23 mouse cellular contexts compared by ENCODE assay signal in the genomic region with DNA sequence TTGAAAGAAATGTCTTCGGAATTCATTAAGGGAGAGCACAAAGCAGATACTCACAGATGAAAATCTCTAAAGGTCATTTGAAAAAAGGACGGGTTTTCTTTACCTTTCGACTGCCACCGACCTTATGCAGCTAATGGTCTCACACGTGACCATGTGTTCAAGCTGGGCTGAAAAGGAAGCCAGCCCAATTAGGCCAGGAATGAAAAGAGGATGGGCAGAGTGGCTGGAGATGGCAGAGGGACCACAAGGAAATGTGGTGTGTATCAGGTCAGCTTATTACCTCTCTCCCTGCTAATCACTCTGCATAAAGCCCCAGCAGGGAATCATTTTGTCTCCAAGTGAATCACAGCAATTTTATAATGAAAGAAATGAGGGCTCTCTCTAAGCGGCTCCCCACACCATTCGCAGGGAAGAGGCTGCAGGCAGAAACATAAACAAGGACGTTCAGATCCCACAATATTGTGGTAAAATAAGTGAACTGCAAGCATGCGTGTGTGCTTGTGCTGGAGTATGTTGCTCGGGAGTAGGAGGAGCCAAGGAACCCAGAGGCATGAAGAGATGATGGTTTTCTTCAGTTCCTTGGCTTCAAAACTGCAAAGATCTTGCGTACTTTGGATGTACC. TPM values are rescaled to one million over a fixed set of nuclear protein-coding genes. Genes with fewer than 3 reads are reported as not detected.
DNase-seq lines count a peak whose midpoint lies in the region; ATAC-seq lines count a peak whose summit lies in the region.
"Had no signal": no experiment of that assay in that cellular context is flagged by ENCODE, and none has a peak within 500 bp of the region (broad histone marks: within the 10 kb centered on the region; RNA-seq: fewer than 3 reads in every experiment).

No protein-coding gene starts in this region.

- no peak overlapping the region for H3K4me2 ChIP-seq in hindbrain, embryonic 16.5 days (ENCODE audit: low read length)
- H3K4me2 ChIP-seq in hindbrain, embryonic 12.5 days (replicated peaks): no peak overlapping the region
- no peak overlapping the region for H3K4me2 ChIP-seq in midbrain, embryonic 12.5 days (replicated peaks)
- H3K4me2 ChIP-seq: embryonic facial prominence, embryonic 12.5 days; heart, embryonic 15.5 days; intestine, embryonic 15.5 days; kidney, embryonic 15.5 days; limb, embryonic 12.5 days; lung, embryonic 15.5 days had no signal

- no peak for DNase-seq in hindbrain, embryonic 10.5 days (ENCODE audit: low spot score)
- DNase-seq in retina, postnatal 1 day: peak; percentile 53
- DNase-seq in kidney, postnatal 14 days: no peak
- no peak for DNase-seq in layer of hippocampus, adult 8-10 months (ENCODE audit: low spot score in 2 of 2)
- DNase-seq: adrenal gland, adult 8-10 months; cerebellum, adult 9-10 months; gastrocnemius, postnatal 10 days; heart, postnatal 4 days; lung, postnatal 4 days; right cerebral cortex, postnatal 25 days; thymus, adult 2 months had no signal

- H3K4me3 ChIP-seq in hindbrain, embryonic 10.5 days: no peak overlapping the region
- H3K4me3 ChIP-seq in hindbrain, embryonic 16.5 days (ENCODE audit: low read length): no peak overlapping the region
- no peak overlapping the region for H3K4me3 ChIP-seq in hindbrain, embryonic 12.5 days
- no peak overlapping the region for H3K4me3 ChIP-seq in midbrain, embryonic 12.5 days
- H3K4me3 ChIP-seq: embryonic facial prominence, embryonic 12.5 days; erythroblast, embryonic 14.5 days; heart, embryonic 15.5 days; intestine, embryonic 15.5 days; kidney, embryonic 15.5 days; limb, embryonic 12.5 days; lung, embryonic 15.5 days had no signal

- H3K36me3 ChIP-seq in hindbrain, embryonic 10.5 days: no peaks in the 10 kb centered on the region
- H3K36me3 ChIP-seq in hindbrain, embryonic 16.5 days (ENCODE audit: control insufficient read depth, insufficient read depth, low read length): no peaks in the 10 kb centered on the region
- H3K36me3 ChIP-seq in hindbrain, embryonic 12.5 days: no peaks in the 10 kb centered on the region
- no peaks in the 10 kb centered on the region for H3K36me3 ChIP-seq in midbrain, embryonic 12.5 days
- H3K36me3 ChIP-seq: embryonic facial prominence, embryonic 12.5 days; heart, embryonic 15.5 days; intestine, embryonic 15.5 days; kidney, embryonic 15.5 days; limb, embryonic 12.5 days; lung, embryonic 15.5 days had no signal

- no peak overlapping the region for H3K9ac ChIP-seq in hindbrain, embryonic 16.5 days (ENCODE audit: low read depth, low read length)
- no peak overlapping the region for H3K9ac ChIP-seq in hindbrain, embryonic 12.5 days
- no peak overlapping the region for H3K9ac ChIP-seq in midbrain, embryonic 12.5 days (replicated peaks)
- H3K9ac ChIP-seq: embryonic facial prominence, embryonic 12.5 days; heart, embryonic 15.5 days; intestine, embryonic 15.5 days; kidney, embryonic 15.5 days; limb, embryonic 12.5 days; liver, embryonic 14.5 days; lung, embryonic 15.5 days had no signal

- no peaks in the 10 kb centered on the region for H3K9me3 ChIP-seq in hindbrain, embryonic 10.5 days
- no peaks in the 10 kb centered on the region for H3K9me3 ChIP-seq in hindbrain, embryonic 16.5 days (ENCODE audit: control insufficient read depth, low read length)
- H3K9me3 ChIP-seq in hindbrain, embryonic 12.5 days (replicated peaks): no peaks in the 10 kb centered on the region
- no peaks in the 10 kb centered on the region for H3K9me3 ChIP-seq in midbrain, embryonic 12.5 days
- H3K9me3 ChIP-seq: embryonic facial prominence, embryonic 12.5 days; heart, embryonic 15.5 days; intestine, embryonic 15.5 days; kidney, embryonic 15.5 days; limb, embryonic 12.5 days; lung, embryonic 15.5 days had no signal

- no peak for ATAC-seq in hindbrain, embryonic 16.5 days
- ATAC-seq in hindbrain, embryonic 12.5 days (ENCODE audit: low FRiP score): no peak
- ATAC-seq in midbrain, embryonic 12.5 days (ENCODE audit: low FRiP score, low read depth): 0 out of 2 replicates have a peak, but pooled peaks have one; percentile 38
- ATAC-seq: intestine, embryonic 15.5 days had no signal

- H3K27ac ChIP-seq in hindbrain, embryonic 10.5 days: peak overlapping the region; percentile 23; the same call in 1 of the 2 replicates
- H3K27ac ChIP-seq in hindbrain, embryonic 16.5 days (ENCODE audit: low read depth, low read length): no peak overlapping the region
- peak overlapping the region; percentile 60 for H3K27ac ChIP-seq in hindbrain, embryonic 12.5 days
- H3K27ac ChIP-seq in midbrain, embryonic 12.5 days (replicated peaks): peak overlapping the region; percentile 58
- H3K27ac ChIP-seq: embryonic facial prominence, embryonic 12.5 days; heart, embryonic 15.5 days; intestine, embryonic 15.5 days; kidney, embryonic 15.5 days; limb, embryonic 12.5 days; liver, embryonic 14.5 days; lung, embryonic 15.5 days had no signal

- no peaks in the 10 kb centered on the region for H3K27me3 ChIP-seq in hindbrain, embryonic 10.5 days (ENCODE audit: insufficient read depth, poor library complexity, severe bottlenecking)
- no peaks in the 10 kb centered on the region for H3K27me3 ChIP-seq in hindbrain, embryonic 16.5 days (replicated peaks; ENCODE audit: control insufficient read depth, insufficient read depth, low read length)
- H3K27me3 ChIP-seq in hindbrain, embryonic 12.5 days: no peaks in the 10 kb centered on the region
- no peaks in the 10 kb centered on the region for H3K27me3 ChIP-seq in midbrain, embryonic 12.5 days
- H3K27me3 ChIP-seq: embryonic facial prominence, embryonic 12.5 days; heart, embryonic 15.5 days; intestine, embryonic 15.5 days; kidney, embryonic 15.5 days; limb, embryonic 12.5 days; lung, embryonic 15.5 days had no signal

- WGBS in hindbrain, embryonic 10.5 days: 70% methylated on average over 11 of the region's 11 CpGs
- 61% methylated on average over 11 of the region's 11 CpGs for WGBS in hindbrain, embryonic 16.5 days
- WGBS in hindbrain, embryonic 12.5 days: 64% methylated on average over 11 of the region's 11 CpGs
- WGBS in midbrain, embryonic 12.5 days: 56% methylated on average over 11 of the region's 11 CpGs

- no peaks in the 10 kb centered on the region for H3K4me1 ChIP-seq in hindbrain, embryonic 10.5 days (replicated peaks)
- H3K4me1 ChIP-seq in hindbrain, embryonic 16.5 days (ENCODE audit: control insufficient read depth, insufficient read depth, low read depth, low read length): no peaks in the 10 kb centered on the region; the same call in 1 of the 2 replicates
- no peaks in the 10 kb centered on the region; the same call in 1 of the 2 replicates for H3K4me1 ChIP-seq in hindbrain, embryonic 12.5 days
- H3K4me1 ChIP-seq in midbrain, embryonic 12.5 days: 0 out of 2 replicates have a peak, but pooled peaks cover 10% of the 10 kb centered on the region
- H3K4me1 ChIP-seq: embryonic facial prominence, embryonic 12.5 days; heart, embryonic 15.5 days; intestine, embryonic 15.5 days; kidney, embryonic 15.5 days; limb, embryonic 12.5 days; lung, embryonic 15.5 days had no signal

RNA-seq across cellular contexts. Expression of a gene that starts 27.6 kb away (rescaled TPM):
- polyA plus RNA-seq in hindbrain, embryonic 10.5 days (2016; fragmentation: Nextera tagmentation; extraction: Ambion mirVana): 0.56 and 1.2 TPM in 2 replicates
- polyA plus RNA-seq in hindbrain, embryonic 16.5 days (2015; fragmentation: Nextera tagmentation; extraction: Ambion mirVana): 2.9 and 3.0 TPM in 2 replicates
- polyA plus RNA-seq in hindbrain, embryonic 12.5 days (2016; fragmentation: Nextera tagmentation; extraction: Ambion mirVana): 2.7 and 3.0 TPM in 2 replicates
- polyA plus RNA-seq in midbrain, embryonic 12.5 days (2016; fragmentation: Nextera tagmentation; extraction: Ambion mirVana): 1.7 and 1.8 TPM in 2 replicates
- total RNA-seq in layer of hippocampus, adult 8-10 months (2022): 10 to 100 TPM; 14.4 to 16.8 (median 15.7) TPM
- total RNA-seq: common myeloid progenitor, adult 5-6 weeks; gastrocnemius, postnatal 10 days; heart, postnatal 4 days had no signal
- polyA plus RNA-seq: erythroblast, embryonic 14.5 days; liver, embryonic 14.5 days had no signal
